ENCODE assay signal across 19 mouse cellular contexts in genomic region chr4:119760820-119761219, GRCm38 (mm10). TPM values are rescaled to one million over a fixed set of nuclear protein-coding genes. Genes with fewer than 3 reads are reported as not detected.
A peak's percentile ranks its signal among the peaks of the same experiment; 100 is the strongest.
DNase-seq lines count a peak whose midpoint lies in the region; ATAC-seq and TF ChIP-seq lines count a peak whose summit lies in the region.
"Had no signal": no experiment of that assay in that cellular context is flagged by ENCODE, and none has a peak within 500 bp of the region (broad histone marks: within the 10 kb centered on the region; RNA-seq: fewer than 3 reads in every experiment).

No protein-coding gene starts in this region.

- no peak overlapping the region for H3K4me2 ChIP-seq in forebrain, embryonic 15.5 days (replicated peaks)
- no peak overlapping the region for H3K4me2 ChIP-seq in forebrain, embryonic 12.5 days
- no peak overlapping the region for H3K4me2 ChIP-seq in hindbrain, embryonic 11.5 days (replicated peaks; ENCODE audit: low read depth, low read length)
- H3K4me2 ChIP-seq: hindbrain, embryonic 14.5 days; intestine, embryonic 15.5 days; midbrain, embryonic 11.5 days had no signal

- H3K4me1 ChIP-seq in forebrain, embryonic 15.5 days, result peaks cover 18% of the 10 kb centered on the region
- no peaks in the 10 kb centered on the region for H3K4me1 ChIP-seq in forebrain, embryonic 12.5 days
- H3K4me1 ChIP-seq in hindbrain, embryonic 11.5 days (replicated peaks; ENCODE audit: control insufficient read depth, insufficient read depth, low read length), result no peaks in the 10 kb centered on the region
- H3K4me1 ChIP-seq: intestine, embryonic 15.5 days had no signal

- H3K4me3 ChIP-seq in forebrain, embryonic 15.5 days, result no peak overlapping the region
- no peak overlapping the region for H3K4me3 ChIP-seq in forebrain, embryonic 12.5 days (replicated peaks)
- no peak overlapping the region for H3K4me3 ChIP-seq in layer of hippocampus, adult 2 months
- H3K4me3 ChIP-seq in hindbrain, embryonic 11.5 days (ENCODE audit: low read depth, low read length), result no peak overlapping the region
- H3K4me3 ChIP-seq: gastrocnemius, adult 2 months; intestine, embryonic 15.5 days had no signal

- no peak for ATAC-seq in forebrain, embryonic 15.5 days (replicated peaks)
- ATAC-seq in forebrain, embryonic 12.5 days (ENCODE audit: low FRiP score), result no peak
- ATAC-seq in hindbrain, embryonic 11.5 days (ENCODE audit: low FRiP score), result no peak
- ATAC-seq: activated CD4-positive, CD25-positive, alpha-beta regulatory T cell, adult 4 months; intestine, embryonic 15.5 days; Patski had no signal

- DNase-seq in layer of hippocampus, adult 2 months (ENCODE audit: low spot score in 2 of 2), result no peak
- no peak for DNase-seq in layer of hippocampus, postnatal 25 days (ENCODE audit: extremely low spot score in 1 of 2, low spot score in 1 of 2)
- peak; percentile 12 for DNase-seq in adipocyte (ENCODE audit: low spot score)
- DNase-seq in cerebellum, adult 9-11 months, result peak; percentile 63
- no peak for DNase-seq in B cell, adult 2 months
- DNase-seq in hindbrain, embryonic 11.5 days (ENCODE audit: low spot score), result no peak
- DNase-seq: adrenal gland, postnatal 25 days; gastrocnemius, adult 2 months; heart, adult 18-20 months; heart, postnatal 10 days; retina, postnatal 1 day had no signal

- H3K9ac ChIP-seq in forebrain, embryonic 15.5 days (replicated peaks), result no peak overlapping the region
- H3K9ac ChIP-seq in forebrain, embryonic 12.5 days, result no peak overlapping the region
- H3K9ac ChIP-seq in hindbrain, embryonic 11.5 days (ENCODE audit: low read depth, low read length), result no peak overlapping the region
- H3K9ac ChIP-seq: hindbrain, embryonic 14.5 days; intestine, embryonic 15.5 days had no signal

- H3K36me3 ChIP-seq in forebrain, embryonic 15.5 days, result no peaks in the 10 kb centered on the region
- H3K36me3 ChIP-seq in forebrain, embryonic 12.5 days (replicated peaks), result no peaks in the 10 kb centered on the region
- H3K36me3 ChIP-seq in hindbrain, embryonic 11.5 days (ENCODE audit: control insufficient read depth, insufficient read depth, low read length), result no peaks in the 10 kb centered on the region
- H3K36me3 ChIP-seq: intestine, embryonic 15.5 days had no signal

- H3K9me3 ChIP-seq in forebrain, embryonic 15.5 days, result no peaks in the 10 kb centered on the region
- no peaks in the 10 kb centered on the region for H3K9me3 ChIP-seq in forebrain, embryonic 12.5 days
- H3K9me3 ChIP-seq in hindbrain, embryonic 11.5 days (ENCODE audit: control insufficient read depth, low read length), result no peaks in the 10 kb centered on the region
- H3K9me3 ChIP-seq: intestine, embryonic 15.5 days had no signal

- H3K27ac ChIP-seq in forebrain, embryonic 15.5 days (replicated peaks), result peak overlapping the region; percentile 83
- no peak overlapping the region for H3K27ac ChIP-seq in forebrain, embryonic 12.5 days
- peak overlapping the region; percentile 66 for H3K27ac ChIP-seq in layer of hippocampus, adult 2 months
- H3K27ac ChIP-seq in hindbrain, embryonic 11.5 days (ENCODE audit: low read depth, low read length), result no peak overlapping the region
- H3K27ac ChIP-seq: gastrocnemius, adult 2 months; hindbrain, embryonic 14.5 days; intestine, embryonic 15.5 days; macrophage had no signal

- no peaks in the 10 kb centered on the region for H3K27me3 ChIP-seq in forebrain, embryonic 15.5 days
- H3K27me3 ChIP-seq in forebrain, embryonic 12.5 days, result no peaks in the 10 kb centered on the region
- no peaks in the 10 kb centered on the region for H3K27me3 ChIP-seq in hindbrain, embryonic 11.5 days (ENCODE audit: control insufficient read depth, insufficient read depth, low read length)
- H3K27me3 ChIP-seq: intestine, embryonic 15.5 days; Patski had no signal

- 77% methylated on average over 7 of the region's 7 CpGs for WGBS in forebrain, embryonic 15.5 days
- WGBS in forebrain, embryonic 12.5 days, result 86% methylated on average over 7 of the region's 7 CpGs
- 80% methylated on average over 7 of the region's 7 CpGs for WGBS in hindbrain, embryonic 11.5 days

- TF ChIP-seq CTCF in layer of hippocampus, adult 2 months (conservative IDR thresholded peaks at IDR 0.05), result peak; percentile 56

RNA-seq across cellular contexts. Expression of gene Hivep3, which starts 27.2 kb away (rescaled TPM):
- 18.3 and 21.7 TPM in 2 replicates for polyA plus RNA-seq in forebrain, embryonic 15.5 days (2015; fragmentation: Nextera tagmentation; extraction: Ambion mirVana)
- polyA plus RNA-seq in forebrain, embryonic 12.5 days (2016; fragmentation: Nextera tagmentation; extraction: Ambion mirVana), result 3.2 and 4.2 TPM in 2 replicates
- total RNA-seq in layer of hippocampus, adult 2 months (2021), result 10 to 100 TPM; 46.5 to 54.8 TPM
- 10 to 100 TPM; 37.9 to 57.4 TPM for total RNA-seq in layer of hippocampus, postnatal 25 days (2021)
- polyA plus RNA-seq in hindbrain, embryonic 11.5 days (2014; fragmentation: Nextera tagmentation; extraction: Ambion mirVana), result 1.8 and 2.3 TPM in 2 replicates

Comparison
In these comparisons a context has a peak if more than half of its experiments do, and no peak if none do; other contexts are left out.
1. H3K27ac ChIP-seq: peak in forebrain, embryonic 15.5 days (single experiment) and layer of hippocampus, adult 2 months (single experiment); none in forebrain, embryonic 12.5 days (single experiment) and hindbrain, embryonic 11.5 days (single experiment).
2. DNase-seq: peak in adipocyte (single experiment) and cerebellum, adult 9-11 months (single experiment); none in layer of hippocampus, adult 2 months (0 of 2), layer of hippocampus, postnatal 25 days (0 of 2), B cell, adult 2 months (0 of 2) and hindbrain, embryonic 11.5 days (single experiment).